Mouse (Mus musculus): Measurements from ENCODE around the gene Pdzd2.
A peak's percentile ranks its signal among the peaks of the same experiment; 100 is the strongest.

The Pdzd2 gene

DNA sequence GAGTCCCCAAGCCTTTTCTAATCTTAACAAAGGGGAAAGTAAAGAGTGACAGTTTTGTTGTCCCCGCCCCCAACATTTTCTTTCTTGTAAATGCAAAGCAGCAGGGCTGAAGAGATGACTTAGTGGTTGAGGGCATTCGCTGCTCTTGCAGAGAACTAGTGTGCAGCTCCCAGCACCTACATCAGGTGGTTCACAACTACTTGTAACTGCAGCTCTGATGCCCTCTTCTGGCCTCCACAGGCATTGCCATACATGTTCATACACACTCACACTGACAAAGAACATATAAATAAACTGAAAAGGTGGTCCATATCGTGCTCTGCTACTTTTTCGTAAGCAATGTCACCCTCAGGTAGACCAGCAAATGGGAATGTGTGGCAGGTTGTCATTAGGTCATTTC is 116.2 kb downstream of the Pdzd2 start:
- DNase-seq (ENCODE audit: low spot score in 2 of 2) = no peak

GRCm38 (mm10) chr15:12622701-12623100 is 117.0 kb downstream of the Pdzd2 start:
- no peak for DNase-seq (ENCODE audit: low spot score in 2 of 2)

DNA sequence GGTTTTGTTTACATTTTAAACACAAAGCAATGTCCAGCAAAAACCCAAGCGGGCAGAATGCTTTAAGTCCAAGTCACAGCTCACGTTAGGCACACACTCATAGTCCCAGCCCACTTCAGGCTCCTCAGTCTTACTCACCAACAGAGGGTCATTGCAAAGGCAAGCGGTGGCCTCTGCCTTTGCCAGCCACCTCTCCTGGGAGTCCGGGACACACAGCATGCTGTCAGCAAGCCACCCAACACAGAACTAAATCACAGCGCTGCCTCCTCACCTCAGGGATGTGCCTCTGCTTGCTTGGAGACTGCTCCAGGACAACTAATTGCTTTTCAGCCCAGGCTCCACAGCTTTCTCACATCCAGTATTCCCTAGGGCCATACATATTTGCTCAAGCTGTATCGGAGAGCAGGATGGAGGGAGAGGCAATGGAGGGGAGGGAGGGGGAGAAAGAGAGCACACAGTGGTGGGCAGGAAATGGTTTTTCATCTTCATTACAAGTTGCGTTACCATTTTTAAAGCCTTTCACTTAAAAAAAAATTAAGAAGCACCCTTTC is 117.6 kb downstream of the Pdzd2 start:
- DNase-seq (ENCODE audit: low spot score in 2 of 2) = peak; percentile 21 to 45

DNA sequence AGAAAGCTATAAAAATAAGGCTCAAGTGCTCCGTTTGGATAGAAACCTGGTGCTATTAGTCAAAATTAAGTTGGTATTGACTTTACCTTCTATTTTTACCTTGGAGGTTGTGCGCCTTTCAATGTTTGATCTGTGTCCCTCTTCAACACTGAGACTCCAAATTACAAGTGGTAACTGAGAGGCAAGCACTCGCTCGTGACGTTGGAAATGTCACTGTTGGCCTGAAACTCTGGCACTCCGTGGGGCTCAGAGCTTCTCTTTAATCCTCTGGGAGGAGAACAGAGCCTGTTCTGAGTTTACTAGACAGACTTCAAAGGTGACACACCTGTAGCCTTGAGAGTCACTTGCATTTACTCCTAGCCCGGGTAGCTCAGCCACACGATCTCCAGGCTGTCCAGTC is 120.5 kb downstream of the Pdzd2 start:
- no peak for DNase-seq (ENCODE audit: low spot score in 2 of 2)

- DNase-seq (ENCODE audit: low spot score in 2 of 2) = no peak
Observed at GRCm38 (mm10) chr15:12617651-12618050, 122.1 kb downstream of the Pdzd2 start.

GRCm38 (mm10) chr15:12617220-12617619 is 122.5 kb downstream of the Pdzd2 start:
- no peak for DNase-seq (ENCODE audit: low spot score in 2 of 2)

DNA sequence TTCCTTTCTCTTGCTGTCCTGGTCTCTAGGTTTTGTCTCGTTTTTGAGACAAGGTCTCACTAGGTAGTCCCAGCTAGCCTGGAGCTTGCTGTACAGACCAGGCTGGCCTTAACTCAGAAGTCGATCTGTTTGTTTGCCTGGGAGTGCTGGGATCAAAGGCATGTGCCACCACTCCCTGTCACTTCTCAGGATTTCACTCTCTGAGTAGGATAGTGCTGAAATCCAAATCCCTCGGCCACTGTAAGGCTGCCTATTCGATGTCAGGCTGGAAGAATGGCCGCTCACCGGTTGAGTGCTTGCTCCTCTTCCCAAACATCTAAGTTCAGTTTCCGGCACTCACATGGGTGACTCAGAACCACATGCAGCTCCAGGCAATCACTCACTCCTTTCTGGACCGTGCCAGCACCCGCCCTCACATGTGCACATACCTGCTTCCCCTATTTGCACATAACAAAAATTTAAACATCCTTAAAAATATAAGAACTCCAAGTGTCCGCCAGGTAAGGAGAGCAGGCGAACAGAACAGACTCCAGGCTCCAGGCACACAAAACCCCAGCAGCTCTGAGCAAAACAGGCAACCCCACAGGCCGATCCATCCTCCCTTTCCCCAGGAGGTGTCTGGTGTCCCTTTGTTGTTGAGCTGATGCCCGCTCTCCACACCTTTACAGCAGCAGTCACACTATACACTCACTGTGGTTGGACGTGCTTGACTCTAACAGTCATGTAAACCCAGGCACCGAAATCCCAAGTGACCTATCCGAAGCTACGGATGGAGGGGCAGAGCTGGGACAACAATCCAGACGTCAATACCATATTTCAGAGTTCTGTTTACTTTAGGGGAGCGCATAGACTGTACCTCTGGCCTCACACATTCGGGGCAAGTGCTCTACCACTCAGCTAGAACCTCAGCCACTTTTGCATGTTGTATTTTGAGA is 124.5 kb downstream of the Pdzd2 start:
- no peak for DNase-seq (ENCODE audit: low spot score in 2 of 2)

- DNase-seq (ENCODE audit: low spot score in 2 of 2) = peak in 1 of 2 experiments; percentile 25
Observed at GRCm38 (mm10) chr15:12614011-12614410, 125.7 kb downstream of the Pdzd2 start.

- no peak for DNase-seq (ENCODE audit: low spot score in 2 of 2)
Observed at GRCm38 (mm10) chr15:12612944-12613675, 126.6 kb downstream of the Pdzd2 start.

- DNase-seq (ENCODE audit: low spot score in 2 of 2) = no peak
Observed at GRCm38 (mm10) chr15:12608090-12608489, 131.6 kb downstream of the Pdzd2 start.

- no peak for DNase-seq (ENCODE audit: low spot score in 2 of 2)
Observed at GRCm38 (mm10) chr15:12606306-12606705, 133.4 kb downstream of the Pdzd2 start.

DNA sequence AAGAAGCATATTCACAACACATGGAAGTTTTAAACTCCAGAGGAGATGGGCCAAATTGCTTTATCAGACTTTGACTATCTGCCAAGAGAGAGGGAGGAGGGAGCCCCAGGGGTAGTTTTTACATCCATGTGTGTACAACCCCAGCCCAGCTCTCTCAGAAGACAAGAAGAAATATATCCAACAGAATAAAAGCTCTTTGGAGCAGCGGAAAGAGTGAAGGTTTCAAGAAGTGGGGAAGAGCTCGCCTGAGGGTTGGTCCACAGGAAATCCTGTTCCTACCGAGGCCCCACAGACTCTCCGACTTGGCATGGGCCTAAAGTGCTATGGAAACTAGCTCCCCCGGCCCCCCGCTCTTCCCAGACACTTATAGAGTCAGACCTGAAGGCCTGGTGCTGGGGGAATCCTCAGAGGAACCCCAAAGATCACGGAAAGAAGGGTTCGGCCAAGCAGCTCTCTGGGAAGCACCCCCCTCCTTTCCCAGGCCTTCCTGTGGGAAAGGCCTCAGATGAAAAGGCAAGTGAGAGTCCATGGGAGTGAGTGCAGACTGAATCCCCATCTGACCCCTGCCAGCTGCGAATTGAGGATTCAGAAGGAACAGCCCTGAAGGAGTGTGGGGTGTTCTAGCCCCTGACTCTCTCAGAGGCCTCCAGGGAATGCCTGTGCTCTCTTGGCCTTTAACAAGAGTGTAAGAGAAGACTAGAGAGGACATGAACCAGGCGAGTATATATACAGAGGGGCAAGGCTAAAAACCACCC is 134.3 kb downstream of the Pdzd2 start:
- DNase-seq (ENCODE audit: low spot score in 2 of 2) = peak; percentile 32 to 47

GRCm38 (mm10) chr15:12603674-12604073 is 136.1 kb downstream of the Pdzd2 start:
- DNase-seq (ENCODE audit: low spot score in 2 of 2) = no peak

DNA sequence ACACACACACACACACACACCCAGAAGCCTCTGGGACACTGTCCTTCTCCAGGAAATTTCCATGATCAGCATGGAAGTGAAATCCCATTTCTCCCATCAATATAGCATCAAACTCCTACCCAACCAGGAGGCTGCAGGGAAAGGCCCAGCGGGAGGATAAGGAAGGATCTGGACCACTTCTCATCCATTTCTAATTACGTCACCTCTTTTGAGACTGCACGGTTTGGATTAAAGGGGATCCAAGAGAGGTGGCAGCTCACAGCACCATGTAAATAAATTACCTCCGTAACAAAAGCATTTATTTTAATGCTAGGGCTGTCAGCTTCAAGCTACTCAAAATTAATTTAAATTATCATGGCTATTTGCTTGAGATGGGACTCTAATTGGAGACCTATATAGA is 146.6 kb downstream of the Pdzd2 start:
- DNase-seq (ENCODE audit: low spot score in 2 of 2) = no peak

DNA sequence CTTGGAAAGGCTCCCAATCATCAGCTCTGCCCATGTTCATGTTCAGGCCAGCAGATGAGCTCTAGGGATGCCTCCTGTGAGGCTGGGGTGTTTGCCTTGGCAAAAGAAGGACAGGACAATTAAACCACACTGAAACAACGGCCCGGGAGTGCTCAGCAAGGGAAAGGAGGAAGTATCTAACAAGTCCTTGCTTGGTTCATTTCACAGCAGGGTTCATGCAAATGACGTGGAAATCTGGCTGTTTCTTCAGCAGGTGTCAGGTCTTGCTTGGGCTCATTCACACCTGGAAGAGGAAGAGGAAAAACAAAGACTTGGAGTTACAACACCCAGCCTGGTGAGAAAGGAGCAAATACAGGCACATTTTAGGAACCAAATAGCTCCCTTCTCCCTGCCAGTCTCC is 147.1 kb downstream of the Pdzd2 start:
- no peak for DNase-seq (ENCODE audit: low spot score in 2 of 2)

- no peak for DNase-seq (ENCODE audit: low spot score in 2 of 2)
Observed at GRCm38 (mm10) chr15:12588661-12589060, 151.1 kb downstream of the Pdzd2 start.

DNA sequence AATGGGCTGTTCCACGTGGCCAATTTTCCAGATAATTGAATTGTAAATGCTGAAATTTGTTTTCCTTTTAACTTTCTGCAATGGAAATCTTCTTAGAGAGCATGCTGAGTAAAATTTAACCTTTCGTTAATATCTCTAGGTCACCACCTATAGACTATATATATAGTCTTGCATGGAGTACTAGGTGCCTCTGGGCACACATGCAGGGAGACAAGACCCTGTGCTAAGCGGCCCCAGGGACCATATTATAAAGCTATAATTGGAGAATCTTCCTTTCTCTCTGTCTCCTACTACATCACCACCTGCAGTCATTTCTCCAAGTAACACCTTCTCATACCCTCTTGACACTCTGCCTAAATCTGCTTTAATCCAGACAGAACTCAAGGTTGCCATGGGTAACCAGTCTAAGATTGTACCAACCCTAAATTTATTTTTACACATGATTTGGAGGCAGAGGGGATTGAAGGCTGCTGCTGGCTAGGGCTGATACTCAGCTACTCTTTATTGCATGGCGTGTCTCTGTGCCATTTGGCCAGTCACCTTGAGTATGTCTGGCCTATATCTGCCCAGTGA is 152.8 kb downstream of the Pdzd2 start:
- DNase-seq (ENCODE audit: low spot score in 2 of 2) = no peak

DNA sequence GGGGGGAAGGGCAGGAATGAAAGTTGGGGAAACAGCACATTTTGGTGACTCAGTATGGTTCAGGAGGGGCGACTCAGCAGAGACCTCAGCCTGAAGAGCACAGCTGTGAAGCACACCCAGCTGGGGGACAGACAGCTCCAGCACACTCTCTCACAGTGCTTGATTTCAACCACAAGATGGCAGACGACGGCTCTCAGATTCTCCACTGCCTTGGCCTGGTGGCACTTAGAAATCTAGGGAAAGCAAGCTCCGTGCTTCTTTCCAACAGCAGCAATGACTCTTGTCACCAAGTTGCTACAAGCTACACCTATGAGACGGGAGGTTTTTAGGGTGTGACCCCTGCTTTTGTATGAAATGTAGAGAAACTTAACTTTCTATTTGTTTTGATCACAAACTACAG is 153.6 kb downstream of the Pdzd2 start:
- peak; percentile 54 to 71 for DNase-seq (ENCODE audit: low spot score in 2 of 2)

- no peak for DNase-seq (ENCODE audit: low spot score in 2 of 2)
Observed at GRCm38 (mm10) chr15:12583051-12583450, 156.7 kb downstream of the Pdzd2 start.

- DNase-seq (ENCODE audit: low spot score in 2 of 2) = no peak
Observed at GRCm38 (mm10) chr15:12582471-12582870, 157.3 kb downstream of the Pdzd2 start.

- no peak for DNase-seq (ENCODE audit: low spot score in 2 of 2)
Observed at GRCm38 (mm10) chr15:12579196-12579595, 160.5 kb downstream of the Pdzd2 start.

Measured in heart, adult 9 months (tissue).